Mouse (Mus musculus) kidney, adult 2 months (tissue): ENCODE measurements around the gene Tnks2.

Experiments
- CTCF ChIP-seq: fragments of 200-500 bp; conservative IDR thresholded peaks from 2 replicates; pipeline ENCODE4 v1.5.1; 2011; ENCODE audit warnings: low read depth, mild to moderate bottlenecking, control low read depth, low read length, moderate library complexity, mixed read lengths; ENCODE audit not compliant: insufficient read depth, insufficient read length
- POLR2A ChIP-seq: fragments of 200-500 bp; IDR thresholded peaks from one replicate; pipeline ENCODE4 v1.6.1; 2011; ENCODE audit warnings: low read depth, low read length, control low read depth

GRCm38 (mm10) chr19:36836035-36836434, 2.0 kb downstream of the Tnks2 start:
- TF ChIP-seq CTCF: no peak
- TF ChIP-seq POLR2A: no peak
